Mouse (Mus musculus): ENCODE results near the gene Snx12.
"Not testable (repeated sequence)": the region's sequence is repeated elsewhere in the genome, so short reads cannot be mapped to it uniquely, and the experiment has no call there.

Snx12 gene

DNA sequence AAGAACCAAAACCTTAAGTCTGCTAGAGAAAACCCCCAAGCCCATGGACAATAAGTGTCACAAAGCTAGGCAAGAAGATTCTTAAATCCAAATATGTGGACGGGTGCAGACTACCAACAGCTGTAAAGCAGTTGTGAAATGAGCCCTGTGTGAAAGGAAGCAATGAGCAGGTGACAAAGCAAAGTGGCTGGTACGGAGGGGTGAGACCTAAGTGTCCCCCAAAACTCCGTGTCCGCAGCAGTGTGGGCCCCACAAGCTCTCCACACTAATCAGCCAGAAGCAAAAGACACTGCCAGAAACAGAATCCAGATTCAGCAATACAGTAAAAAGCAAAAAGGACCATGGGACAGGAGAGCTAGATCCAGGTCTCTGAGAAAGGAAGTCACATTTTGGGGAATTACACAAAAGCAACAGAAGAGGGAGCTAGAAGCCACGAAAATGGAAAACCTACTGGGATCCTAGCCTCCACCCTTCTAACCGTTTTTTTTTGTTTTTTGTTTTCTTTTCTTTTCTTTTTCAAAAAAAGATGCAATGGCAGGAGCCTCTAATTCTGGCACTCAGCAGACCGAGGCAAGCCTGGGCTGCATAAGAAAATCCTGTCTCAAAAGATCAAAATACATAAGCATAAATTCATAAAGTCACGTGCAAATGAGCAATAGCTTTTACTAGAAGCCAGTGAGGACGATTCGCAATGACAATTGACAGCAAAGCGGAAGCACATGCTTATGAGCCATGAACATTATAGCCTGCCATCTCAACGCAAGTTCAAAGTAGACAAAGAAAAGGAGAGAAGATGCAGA lies 90.2 kb downstream of the Snx12 start:
- DNase-seq = peak; percentile 4

DNA sequence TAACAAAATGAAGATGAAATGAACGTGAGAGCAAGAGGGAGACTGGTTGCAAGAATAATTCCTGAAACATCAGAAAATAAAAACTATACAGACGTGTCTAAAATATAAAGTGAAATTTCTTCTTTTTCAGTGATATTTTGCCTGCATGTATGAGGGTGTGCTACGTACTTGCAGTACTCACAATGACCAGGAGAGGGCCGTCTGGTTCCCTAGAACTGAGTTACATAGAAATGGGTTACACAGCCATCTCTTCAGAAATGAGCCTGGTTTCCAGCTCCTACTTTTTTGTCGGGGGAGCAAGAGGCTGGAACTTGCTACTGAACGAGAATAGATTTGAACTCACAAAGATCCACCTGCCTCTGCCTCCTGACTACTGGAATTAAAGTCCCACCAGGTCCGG lies 91.4 kb downstream of the Snx12 start:
- peak; percentile 75 for DNase-seq

DNA sequence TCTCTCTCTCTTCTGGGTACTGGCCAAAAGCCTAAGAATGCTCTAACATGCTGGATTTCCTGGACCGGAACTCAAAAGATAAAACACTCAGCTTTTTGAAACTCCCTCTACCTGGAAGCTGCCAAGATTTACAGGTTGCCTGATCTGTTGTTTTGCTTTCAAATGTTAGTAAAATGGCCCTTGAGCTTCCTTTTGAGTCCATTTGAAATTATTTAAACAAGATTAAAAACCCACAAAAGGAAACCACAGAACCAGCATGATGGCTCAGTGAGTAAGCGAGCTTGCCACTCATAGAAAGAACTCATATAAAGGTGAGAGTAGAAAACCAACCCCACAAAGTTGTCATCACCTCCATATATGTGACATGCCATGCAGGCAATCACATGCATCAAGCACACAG lies 93.8 kb downstream of the Snx12 start:
- no peak for DNase-seq

DNA sequence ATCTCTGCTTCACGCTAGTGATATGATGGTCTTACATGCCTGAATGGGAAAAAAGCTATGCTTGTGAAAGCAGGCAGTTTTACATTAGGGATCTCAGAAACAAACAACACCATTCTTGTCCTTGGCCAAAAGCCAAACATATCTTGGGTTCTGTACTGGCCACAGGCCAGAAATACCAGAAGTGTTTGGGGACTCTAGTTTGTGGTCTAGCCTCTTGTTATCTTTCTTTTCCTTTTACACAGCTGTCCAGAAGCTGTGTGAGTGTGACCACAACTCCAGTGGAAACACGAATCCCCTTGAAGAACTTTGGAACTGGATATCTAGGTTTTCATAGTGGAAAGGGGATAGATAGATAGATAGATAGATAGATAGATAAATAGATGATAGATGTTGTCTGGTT lies 95.4 kb downstream of the Snx12 start:
- peak; percentile 1 for DNase-seq

DNA sequence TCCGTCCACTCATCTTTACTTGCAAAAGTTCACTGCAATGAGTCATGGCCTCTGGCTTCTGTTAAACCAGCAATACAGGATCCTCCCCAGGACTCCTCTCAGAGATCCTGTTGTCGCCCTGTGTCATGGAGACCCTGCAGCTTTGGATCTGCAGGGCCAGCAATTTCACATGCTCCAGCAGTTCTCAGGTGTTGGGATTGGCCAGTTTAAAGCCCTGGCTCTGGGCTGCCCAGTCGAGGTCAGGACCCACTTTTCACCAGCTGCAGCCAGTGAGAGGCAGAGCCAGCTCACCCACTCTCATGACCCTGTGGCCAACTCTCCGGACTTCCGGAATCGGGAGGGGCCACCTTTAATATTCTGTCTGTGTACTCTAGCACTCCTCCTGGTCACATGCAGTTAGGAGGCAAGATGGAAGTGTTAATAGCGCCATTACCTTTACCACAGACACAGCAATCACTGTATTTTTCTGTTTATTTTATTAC lies 95.8 kb downstream of the Snx12 start:
- peak; percentile 1 for DNase-seq

DNA sequence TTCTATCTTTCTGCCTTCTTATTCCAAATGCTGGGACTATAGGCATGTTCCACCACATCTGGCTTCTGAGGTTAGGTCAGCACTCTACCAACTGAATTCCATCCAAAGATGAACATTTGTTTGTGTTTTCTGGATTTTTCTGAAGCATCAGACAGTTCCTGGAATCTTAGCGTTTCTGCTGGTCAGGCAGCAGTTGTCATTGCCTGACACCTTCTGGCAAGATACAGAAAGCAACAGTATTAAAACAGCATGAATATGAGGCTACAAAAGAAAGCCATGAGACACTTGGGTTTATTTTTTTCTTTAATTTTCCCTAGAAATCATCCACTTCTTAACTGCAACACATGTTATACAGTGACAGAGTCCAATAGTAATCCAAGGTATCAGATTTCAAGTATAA lies 101.8 kb downstream of the Snx12 start:
- no peak for DNase-seq

DNA sequence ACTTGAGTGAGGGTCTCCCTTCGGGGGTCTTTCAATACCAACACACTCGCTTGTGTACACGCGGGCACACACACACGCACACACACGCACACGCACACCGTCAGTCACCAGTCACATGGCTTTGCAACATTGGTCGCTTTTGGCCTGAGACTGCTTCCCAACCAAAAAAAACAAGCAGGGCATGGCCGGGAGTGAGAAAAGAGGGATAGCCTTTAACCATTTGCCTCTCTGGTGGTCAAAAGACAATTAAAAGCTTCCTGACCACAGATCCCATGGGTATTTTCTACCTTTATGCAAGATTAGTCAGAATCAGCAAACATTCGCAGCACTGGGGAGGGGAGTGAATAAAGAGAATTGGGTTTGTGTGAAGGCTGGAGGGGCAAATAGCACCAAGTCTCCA lies 136.4 kb downstream of the Snx12 start, which contains the start of gene Slc7a3:
Slc7a3 (minus strand) TSS at position 101 of the 400 bp plus-strand sequence.
- DNase-seq = no peak

DNA sequence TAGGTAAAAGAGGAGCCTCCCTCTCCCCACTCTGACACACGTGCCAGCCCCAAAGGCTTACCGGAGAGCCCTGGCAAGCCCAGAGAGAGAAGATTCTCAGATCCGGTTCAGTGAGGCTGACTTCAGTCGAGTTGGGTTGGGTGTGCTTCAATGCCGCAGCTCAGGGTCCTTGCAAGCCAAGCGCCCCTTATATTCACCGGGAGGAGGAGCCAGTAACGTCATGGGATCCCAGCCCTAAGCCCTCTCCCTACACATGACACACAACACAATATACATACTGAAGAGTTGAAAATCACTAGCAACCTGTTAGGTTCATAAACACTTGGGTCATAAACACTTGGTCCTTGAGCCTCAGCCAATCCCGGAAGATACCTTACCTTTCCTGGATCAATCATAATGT lies 137.2 kb downstream of the Snx12 start:
- DNase-seq = not testable (repeated sequence)

DNA sequence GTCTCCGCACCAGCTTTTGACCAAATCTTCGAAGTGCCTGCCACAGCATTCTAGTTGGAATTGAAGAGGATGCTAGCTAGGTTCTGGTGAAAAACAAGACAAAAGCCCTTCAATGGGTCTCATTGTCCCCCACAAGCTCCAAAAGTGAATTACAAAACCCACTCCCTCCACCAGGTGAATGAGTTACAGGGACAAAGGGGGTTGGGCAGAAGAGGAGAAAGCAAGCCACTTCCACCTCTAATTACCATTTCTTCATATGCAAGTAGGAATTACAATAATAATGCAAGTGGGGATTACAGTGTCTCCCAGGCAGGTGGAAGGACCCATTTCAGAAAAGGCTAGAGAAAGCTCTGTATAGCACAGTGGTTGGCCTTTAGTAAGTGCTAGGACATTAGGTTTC lies 138.2 kb downstream of the Snx12 start:
- no peak for DNase-seq

DNA sequence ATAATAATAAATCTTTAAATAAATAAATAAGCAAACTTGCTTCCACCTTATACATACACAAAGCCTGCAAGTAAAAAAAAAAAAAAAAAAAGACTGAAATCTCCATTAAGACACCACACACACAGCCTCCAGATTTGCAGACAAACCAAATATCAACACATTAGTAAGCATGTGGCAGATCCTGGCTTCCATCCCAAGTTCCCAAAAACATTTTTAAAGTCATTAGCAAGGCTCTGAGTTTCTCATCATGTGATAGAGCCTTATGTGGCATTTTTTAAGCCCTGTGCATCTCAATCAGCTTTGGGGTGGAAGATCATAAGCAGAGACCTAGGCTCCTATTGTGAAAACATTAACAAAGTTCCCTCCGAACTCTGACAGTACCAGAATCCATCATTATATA lies 157.1 kb downstream of the Snx12 start:
- DNase-seq = no peak

DNA sequence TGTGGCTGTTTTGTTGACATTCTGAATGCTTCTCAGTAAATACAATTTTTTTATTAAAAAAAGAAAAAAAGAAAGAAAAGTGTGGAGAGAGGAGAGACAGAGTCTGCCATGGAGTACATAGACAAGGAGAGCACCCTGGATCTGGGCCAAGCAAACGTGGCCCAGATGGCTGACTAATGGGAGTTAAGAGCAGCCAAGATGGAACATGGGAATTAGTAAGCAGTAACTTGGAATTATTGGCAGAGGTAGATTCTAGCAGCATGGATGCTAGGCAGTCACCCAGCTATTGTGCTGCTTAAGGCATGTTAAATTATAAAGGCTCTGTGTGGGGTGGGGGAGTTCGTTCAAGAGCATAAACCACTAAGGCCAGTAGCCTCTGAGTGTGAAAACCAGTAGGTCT lies 158.9 kb downstream of the Snx12 start:
- DNase-seq = no peak

DNA sequence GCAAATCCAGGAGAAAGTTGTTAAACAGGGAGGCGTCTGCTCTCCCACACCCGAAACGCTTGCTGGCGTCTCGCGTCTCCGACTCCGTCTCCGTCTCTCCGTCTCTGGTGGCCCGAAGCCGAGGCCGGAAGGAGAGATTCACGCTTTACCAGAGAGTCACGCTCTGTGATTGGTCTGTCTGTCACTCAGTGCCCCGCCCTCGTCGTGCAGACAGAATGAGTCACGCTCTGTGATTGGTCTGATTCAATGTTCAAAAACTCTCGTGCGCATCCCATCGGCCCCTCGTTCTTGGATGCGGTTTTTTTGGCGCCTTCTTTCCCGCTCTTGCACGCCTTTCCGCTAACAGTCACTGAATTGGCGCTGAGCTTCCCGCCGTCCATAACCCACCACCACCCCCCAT lies 162.8 kb downstream of the Snx12 start, which contains the start of gene Tex11:
Tex11 (minus strand) TSS at position 127 of the 400 bp plus-strand sequence.
- no peak for DNase-seq
